Mouse (Mus musculus) lung, adult 2 months (tissue): ENCODE data around the gene Krtap3-1.

Source experiments
- CTCF ChIP-seq: fragments of 200-500 bp; IDR thresholded peaks from 2 replicates; pipeline ENCODE4 v1.5.1; 2011; ENCODE audit warnings: mild to moderate bottlenecking, low read length, control low read depth; ENCODE audit not compliant: insufficient read depth
- POLR2A ChIP-seq: fragments of 200-500 bp; IDR thresholded peaks from 2 replicates; pipeline ENCODE4 v1.6.1; 2011; ENCODE audit warnings: low read depth, mild to moderate bottlenecking, control low read depth, low read length, borderline replicate concordance; ENCODE audit errors: extremely low read depth

DNA sequence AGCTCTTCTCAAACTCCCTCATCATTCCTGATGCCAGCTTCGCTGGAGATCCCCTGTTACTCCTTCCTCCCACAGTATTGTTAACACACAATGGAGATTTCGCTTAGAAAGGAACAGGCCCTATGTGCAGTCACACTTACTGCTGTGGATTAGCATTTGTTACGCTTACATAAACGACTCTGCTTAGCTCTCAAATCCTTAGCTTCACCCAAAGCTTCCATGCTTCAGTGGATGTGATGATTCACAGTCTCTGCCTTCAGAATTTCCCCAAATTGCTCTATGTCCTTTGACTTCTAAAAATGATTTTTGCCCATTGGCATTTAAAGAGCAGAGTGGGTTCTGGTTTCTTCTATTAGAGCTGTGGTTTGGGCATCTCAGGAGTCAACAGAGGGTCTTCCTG, 6.7 kb upstream of the Krtap3-1 start:
- TF ChIP-seq CTCF, result no peak
- TF ChIP-seq POLR2A, result no peak
